Mouse (Mus musculus) cerebellum, adult 9-10 months (tissue): ENCODE results near the gene Cldn12.

Experiments
- DNase-seq: peaks from one replicate; pipeline ENCODE4 v3.0.0; 2022

The Cldn12 gene

DNA sequence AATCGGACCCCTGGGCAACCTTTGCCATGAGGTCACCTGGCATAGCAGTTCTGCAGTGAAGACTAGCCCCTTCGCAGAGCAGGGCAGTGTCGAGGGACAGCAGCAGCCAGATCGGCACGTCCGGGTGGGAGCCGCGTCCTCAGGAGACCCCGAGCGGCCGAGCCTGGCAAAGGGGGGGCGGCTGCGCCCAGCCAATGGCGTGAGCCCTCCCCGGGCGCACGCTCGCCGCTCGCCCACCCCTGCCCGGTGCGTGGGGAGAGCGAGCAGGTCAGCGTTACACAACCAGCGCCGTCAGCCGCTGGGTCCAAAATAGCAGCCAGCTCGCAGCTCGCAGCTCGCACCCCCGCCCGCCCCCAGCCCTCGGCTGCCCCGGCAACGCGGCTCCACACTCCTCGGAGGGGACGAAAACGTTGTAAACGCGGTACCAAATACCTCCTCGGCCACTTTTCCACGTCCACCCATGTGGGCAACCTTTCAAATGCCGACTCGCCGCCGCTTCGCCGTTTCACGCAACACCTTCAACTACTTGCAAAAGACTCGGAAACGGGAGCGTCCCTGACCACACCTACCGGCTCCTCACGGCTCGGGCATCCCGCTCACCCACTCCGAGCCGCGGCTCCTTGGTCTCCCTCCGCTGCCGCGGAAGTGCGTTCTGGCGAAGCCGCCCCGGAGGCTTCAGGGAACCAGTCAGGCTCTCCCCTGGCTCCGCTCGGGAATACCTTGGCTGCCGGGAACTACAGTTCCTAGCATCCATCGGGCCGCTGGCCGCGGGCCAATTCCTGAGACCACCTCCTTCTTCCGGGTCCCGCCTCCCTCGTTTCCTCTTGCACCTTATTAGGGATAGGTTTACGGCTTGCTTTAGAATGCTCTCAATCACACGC is at the start of gene Cldn12:
TSS of gene Cldn12 (minus strand) at position 763 of the 881 bp plus-strand sequence.
- peak; percentile 98 for DNase-seq

DNA sequence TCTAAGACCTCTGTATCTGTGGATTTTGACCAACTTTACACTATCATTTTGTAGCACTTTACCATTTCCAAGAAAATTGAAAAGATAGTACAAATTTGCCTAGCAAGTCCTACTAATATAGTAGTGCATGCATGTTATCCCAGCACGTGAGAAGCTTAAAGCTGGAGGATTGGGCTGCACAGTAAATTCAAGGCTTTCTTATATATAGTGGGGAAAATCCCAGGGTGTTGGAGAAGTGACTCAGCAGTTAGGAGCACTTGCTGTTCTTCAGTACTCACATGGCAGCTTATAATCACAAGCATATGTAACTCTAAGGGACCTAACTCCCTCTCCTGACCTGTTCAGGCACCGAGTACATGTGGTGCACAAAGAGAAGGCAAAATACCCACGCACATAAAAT is 47.7 kb upstream of the Cldn12 start:
- no peak for DNase-seq

DNA sequence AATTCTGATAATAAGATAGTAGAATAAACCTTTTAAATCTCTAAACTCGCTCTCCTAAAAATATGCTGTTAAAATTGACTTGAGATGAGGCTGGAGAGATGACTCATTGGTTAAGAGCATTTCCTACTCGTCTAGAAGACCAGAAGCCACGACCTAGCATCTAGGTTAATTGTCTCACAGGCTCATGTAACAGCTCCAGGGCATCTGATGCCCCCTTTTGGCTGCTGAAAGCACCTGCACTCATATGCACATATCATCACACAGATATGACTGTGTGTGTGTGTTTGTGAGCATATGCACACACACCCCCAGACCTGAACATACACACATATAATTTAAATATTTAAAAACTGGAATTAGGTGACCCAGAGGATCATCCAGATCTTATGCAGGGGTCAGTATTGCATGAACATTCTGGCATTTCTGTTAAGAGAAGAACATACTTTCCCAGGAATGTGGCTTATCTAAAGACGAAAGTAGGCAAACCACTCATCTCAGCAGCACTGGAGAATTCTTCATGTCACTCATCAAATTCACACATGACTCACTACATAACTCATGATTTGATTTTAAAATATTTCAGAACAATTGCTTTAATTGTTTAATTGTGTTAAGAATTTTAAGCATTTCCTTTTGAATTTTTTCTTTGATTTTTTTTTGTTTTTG is 46.4 kb upstream of the Cldn12 start:
- DNase-seq: no peak

DNA sequence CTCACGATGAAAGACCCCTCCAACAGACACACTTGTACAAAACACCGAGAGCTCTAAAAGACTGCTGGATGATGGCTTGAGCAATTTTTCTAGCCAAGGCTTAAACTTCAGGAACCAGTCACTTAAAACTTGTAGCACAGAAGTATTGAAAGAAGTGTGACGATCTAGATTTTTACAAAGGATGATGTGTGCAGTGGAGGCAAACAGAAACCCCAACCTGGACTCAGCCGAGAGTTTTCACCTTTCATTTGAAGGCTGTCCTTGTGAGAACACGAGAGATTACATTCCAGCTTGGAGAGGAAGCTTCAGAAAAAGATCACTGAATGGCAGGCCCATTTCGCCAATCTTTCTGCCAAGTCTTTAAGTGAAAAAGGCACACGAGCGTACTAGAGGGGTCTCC is 45.0 kb upstream of the Cldn12 start:
- DNase-seq: no peak

DNA sequence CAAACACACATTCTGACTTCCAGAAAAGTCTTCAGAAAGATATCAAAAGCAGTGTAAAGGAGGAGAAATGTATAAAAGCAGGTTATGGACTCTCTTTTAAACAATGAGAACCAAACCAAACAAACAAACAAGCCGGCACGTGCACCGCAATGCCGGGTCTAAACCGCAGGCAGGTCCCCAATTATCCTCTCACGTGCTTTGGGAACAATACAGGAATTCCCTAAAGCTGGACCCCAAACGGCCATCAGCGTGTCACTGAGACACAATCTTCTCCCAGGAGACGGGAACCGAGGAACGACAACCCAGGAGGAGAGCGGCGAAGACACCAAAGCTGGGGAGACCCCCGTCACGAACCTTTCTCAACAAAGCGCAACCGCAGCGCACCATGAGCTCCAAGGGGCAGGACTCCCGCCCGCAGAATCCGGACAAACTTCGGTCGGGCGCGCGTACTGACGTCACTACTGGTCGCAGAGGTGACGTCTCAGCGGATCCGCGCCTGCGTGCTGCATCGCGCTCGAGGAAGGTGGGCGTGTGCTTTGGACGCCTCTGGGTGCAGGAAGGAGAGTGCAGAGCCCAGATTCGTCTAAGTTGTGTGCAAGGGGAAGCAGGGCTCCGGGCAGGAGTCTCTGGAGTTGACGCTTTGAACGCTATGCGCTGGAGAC is 44.5 kb upstream of the Cldn12 start, which contains the start of gene Gtpbp10:
TSS of gene Gtpbp10 (minus strand) at position 460 of the 662 bp plus-strand sequence.
- DNase-seq: peak; percentile 87

DNA sequence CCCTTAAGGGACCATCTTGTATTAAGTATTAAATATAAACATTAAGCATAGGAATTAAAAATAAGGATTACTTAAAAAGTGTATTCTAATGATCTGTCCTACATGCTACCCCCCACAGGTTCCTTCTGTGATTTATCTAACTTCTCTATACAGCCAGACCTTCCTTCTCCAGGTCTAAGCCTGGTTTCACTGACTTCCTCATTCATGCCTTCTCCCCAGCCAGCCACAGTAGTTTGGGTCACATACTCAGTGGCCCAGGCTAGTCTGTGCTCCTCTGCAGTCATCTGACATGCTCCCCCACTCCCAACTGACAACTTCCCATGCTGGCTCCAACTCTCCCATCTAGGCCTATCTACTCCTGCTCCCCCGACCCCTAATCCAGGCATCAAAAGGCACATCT is 36.4 kb upstream of the Cldn12 start:
- DNase-seq: no peak

DNA sequence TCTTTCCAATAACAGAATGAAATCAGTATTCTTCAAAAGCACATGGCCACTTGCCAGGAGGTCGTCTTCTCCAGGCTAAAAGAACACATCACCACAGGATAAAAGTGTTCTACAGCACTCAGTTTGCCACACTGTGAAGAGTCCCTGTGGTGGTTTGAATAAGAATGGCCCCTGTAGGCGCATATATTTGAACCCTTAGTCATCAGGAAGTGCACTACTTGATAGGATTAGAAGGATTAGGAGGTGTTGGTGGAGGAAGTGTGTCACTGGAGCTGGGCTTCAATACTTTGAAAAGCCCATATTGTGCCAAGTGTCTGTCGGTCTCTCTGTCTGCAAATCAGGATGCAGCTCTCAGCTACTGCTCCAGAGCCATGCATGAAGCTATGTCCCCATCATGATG is 25.6 kb upstream of the Cldn12 start:
- no peak for DNase-seq

DNA sequence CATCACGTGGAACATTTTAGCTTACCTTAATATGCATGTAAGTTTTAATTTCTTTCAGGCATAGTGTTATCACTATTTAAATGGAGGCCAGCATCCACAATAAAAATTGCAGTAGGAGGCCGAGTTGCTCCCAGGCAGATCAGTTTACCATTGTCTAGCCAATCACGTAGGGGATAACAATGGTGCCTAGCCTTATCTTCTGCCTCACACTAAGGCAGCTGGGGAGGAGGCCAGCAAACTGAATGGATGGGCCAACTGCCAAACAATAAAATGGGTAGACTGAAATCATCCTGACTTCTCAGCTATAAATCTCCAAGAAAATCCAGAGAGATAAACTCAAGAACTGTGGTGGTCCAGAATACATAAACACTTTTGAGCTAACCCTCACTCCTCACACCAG is 25.0 kb upstream of the Cldn12 start:
- DNase-seq: no peak

DNA sequence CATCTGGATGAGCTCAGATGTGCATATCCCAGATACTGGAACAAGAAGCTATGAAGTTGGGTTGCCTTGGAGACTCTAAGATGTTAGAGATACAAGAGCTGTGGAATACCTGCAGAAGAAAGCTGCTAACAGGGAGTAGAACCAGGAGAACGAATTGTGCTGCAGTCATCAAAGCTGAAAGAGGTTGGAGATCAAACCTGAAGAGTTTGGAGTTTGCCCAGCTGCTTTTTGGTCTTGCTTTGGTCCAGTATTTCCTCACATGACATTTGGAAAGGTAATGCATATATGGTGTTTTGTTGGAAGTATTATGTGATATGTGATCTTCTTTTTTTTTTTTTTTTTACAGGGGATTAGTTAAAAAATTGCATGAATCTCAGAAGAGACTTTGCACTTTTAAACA is 21.4 kb upstream of the Cldn12 start:
- no peak for DNase-seq

DNA sequence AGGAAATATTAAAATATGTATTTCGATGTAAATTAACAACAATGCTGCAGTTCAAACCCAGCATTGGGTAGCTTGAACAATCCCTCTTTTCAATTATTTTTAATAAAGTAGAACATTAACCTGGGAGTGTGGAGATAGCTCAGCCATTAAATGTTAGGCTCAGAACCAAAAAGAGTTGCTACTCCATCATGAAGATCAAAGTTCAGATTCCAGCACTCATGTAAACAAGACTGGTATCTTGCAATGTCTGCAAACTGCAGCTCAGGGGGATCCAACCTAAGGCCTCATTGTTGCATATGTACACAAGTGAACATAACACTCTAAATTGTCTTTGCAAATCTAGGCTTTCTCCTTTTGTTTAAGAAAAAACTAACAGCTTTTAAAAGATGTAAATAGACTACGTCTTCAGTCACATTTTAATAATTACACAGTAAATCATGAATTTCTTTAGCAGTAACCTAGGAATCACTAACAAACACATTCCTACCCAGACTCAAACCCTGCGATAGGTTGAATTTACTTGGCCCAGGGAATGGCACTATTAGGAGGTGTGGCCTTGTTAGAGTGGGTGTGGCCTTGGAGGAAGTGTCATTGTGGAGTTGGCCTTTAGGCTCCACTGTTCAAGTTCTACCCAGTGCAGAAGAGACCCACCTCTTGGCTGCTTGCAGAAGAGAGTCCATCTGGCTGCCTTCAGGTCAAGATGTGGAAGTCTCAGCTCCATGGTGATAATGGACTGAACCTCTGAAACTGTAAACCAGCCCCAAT is 19.1 kb upstream of the Cldn12 start:
- no peak for DNase-seq

DNA sequence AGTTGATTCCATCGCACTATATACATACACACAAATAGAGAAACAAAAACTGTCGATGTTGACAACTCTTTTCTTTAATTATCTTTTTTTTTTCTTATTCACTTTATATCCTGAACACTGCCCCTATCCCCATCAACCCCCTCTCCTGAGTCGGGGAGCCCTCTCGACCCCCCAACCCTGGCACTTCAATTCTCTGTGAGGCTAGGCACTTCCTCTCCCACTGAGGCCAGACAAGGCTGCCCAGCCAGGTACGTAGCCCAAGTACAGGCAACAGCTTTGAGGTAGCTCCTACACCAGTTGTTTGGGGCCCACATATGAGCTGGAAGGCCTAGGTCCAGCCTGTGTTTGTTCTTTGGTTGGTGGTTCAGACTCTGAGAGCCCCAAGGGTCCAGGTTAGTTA is 653 bp upstream of the Cldn12 start:
- DNase-seq: peak; percentile 52

DNA sequence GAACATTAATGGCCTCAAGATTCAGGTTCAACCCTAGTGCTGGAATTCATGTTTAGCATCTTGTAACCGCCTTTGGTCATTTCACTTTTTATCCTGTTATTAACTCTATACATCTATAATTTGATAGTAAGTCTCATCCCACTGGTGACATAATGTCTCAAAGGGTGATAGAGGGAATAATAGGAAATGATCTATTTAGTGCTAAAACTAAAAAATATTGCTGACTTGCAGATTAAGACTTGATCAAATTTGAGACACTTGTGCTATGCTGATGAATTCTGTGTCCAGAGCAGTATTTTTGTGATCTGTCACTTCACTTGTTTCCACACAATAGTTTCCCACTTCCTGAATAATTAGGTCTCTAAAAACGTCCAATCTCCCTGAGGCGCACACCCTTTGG is 3.4 kb downstream of the Cldn12 start:
- no peak for DNase-seq

DNA sequence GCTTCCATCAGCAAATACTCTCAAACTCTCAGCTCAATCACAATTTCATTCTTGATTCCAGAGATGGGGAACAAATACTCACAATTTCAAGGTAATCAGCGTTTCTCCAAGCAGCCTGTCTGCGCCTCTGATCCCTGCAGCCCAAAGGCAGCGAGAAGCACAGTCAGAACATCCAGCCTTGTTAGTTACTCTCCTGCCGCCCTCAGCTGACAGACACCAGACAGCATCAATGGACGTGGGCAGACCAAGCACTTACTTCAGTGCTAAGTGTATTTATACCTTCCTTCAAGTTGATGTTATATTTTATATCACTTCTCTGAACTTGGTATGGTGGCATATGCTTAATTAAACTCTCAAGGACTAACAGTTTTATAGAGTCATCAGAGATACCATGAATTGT is 3.8 kb downstream of the Cldn12 start:
- DNase-seq: no peak

DNA sequence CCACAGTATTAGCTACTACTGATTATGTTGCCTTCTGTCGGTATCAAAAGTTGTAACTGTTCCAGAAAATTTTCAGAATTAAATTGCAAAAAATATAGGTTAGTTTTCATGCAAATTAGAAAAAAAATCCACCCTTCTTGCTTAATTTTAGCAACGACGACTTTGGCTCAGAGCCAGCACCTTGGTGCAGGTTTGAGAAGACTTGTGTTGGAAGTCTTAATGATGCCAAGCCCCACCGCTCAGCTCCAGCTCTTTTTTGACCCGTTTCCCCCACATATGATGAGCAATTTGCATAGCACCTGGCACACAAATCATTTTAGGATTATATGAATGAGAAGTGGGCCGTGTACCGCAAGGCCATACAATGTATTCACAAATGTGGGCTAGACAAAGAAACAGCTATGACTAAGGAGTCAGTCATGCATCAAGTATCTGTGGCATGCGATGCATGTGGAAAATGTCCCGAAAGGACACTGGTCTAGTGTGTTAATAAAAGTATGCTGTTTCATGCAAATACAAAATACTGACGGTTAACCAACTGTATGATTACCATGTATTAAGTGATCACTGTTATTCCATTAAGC is 4.4 kb downstream of the Cldn12 start:
- DNase-seq: peak; percentile 52

DNA sequence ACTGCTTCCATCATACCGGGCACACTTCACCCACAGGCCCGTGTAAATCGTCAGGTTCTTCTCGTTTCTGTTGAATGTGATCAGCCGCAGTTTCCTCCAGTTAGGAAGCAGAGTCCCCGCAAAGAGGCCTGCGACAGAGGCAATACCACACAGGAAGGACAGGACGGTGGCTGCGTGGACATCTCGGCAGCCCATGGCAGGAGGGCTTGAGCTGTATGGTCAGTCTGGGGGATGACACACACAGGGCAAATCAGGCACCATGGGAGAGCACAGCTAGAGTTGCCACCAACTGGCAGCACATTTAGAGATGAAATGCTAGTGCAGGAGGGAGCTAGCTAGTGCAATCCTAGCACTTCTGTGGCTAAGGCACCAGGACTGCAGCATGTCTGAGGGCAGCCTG is 6.5 kb downstream of the Cldn12 start:
- DNase-seq: no peak

DNA sequence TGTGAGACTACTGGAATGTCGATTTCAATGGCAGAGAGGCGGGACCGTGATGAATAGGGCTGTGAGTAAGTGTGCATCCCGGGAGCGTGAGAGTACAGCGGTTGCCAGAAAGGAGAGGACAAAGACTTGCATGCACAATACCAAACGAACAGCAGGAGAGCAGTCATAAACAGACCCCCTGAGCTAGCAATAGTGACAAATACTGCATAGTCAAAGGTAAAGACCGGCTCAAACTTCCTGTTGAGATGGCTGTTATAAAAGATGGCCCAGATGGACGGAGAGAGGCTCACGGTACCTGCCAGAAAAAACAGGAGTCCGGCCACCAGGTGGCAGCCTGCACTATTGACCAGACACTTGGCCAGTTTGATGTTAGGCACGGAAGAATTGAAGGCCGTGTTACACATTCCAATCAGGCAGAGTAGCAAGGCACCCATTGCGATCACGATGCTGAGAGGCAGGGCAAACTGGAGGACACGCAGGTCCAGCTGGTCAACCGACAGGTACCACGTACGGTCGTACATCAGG is 7.0 kb downstream of the Cldn12 start:
- DNase-seq: peak; percentile 92

DNA sequence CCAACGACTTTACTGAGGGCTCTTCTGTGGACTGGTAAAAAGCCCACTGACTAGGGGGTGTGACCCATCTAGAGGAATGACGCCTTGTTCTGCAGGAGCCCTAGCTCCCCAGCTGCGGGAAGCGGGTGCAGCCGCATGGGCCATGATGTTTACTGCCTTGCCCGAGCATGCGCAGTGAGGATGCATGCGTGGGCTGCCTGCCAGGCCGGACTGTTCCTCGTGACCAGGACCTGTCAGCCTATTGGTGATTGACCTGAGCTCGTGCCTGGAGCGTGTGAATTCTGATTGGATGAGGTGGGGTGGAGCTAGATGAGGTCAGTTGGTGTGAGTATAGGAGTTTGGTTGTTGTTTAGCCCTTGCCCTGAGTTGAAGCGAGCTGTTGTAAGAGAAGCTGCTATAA is 10.3 kb downstream of the Cldn12 start:
- DNase-seq: no peak

DNA sequence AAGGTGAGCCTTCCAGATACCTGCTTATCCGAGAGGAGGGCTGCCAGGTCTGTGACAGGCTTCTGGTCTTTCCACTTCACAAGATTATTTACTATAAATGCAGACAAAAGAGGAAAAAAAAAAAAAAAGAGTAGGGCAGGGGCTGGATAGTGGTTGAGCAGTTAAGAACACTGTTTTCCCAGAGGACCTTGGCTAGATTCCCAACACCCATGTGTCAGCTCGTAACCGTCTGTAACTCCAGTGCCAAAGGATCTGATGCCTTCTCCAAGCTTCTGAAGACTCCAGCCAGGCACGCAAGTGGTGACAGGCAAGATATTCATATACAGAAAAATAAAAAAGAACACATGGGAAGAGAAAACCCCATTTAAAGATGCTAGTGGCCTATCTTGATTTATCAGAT is 11.4 kb downstream of the Cldn12 start:
- DNase-seq: no peak

DNA sequence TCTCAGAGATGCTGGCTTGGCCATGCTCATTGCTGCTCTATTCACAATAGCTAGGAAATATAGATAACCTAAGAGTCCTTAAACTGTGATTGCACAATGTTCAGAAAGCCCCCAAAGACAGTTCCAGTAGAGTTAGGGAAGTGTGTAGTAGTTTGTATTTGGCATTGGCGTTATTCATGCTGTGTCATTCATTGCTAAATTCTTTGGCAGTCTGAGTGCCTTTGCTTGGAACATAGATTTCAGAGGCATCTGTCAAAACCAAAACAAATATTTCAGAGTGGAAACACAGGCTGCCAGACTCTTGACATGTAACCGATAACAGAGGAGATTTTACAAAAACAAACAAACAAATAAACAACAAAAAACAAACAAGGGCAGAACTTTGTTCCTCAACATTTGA is 13.2 kb downstream of the Cldn12 start:
- DNase-seq: no peak

DNA sequence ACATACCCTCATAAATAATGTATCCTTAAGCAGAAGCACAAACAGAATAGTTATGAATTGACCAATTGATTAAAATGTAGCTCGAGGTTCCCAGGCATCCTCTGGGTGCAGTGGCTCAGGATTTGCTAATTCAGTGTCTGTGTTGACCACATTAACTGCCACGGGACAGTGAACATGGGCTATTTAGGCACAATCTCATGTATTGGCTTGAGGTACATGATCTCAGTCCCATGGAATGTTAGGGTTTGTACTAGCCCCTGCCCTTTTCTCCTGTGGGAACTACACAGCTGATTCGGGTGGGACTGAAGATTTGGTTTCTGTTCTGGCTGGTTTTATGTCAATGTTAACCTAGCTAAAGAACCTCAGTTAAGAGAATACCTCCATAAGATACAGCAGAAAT is 18.4 kb downstream of the Cldn12 start:
- DNase-seq: no peak

DNA sequence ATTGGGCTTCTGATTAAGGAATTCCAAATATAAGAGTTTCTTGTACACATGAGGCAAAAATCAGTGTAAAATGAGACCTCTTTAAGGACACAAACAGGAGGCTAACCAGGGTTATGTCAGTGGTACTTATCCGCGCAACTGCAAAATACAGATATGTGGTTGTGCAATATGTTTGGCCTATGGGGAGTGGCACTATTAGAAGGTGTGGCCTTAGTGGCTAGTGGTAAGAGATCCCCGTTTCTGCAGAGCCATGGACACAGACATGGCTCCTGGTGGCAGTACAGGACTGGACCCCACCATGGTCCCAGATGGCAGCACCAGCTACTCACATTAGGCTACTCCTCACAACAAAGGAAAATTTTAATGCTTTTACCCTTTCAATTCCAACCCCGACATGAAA is 19.7 kb downstream of the Cldn12 start:
- DNase-seq: no peak

DNA sequence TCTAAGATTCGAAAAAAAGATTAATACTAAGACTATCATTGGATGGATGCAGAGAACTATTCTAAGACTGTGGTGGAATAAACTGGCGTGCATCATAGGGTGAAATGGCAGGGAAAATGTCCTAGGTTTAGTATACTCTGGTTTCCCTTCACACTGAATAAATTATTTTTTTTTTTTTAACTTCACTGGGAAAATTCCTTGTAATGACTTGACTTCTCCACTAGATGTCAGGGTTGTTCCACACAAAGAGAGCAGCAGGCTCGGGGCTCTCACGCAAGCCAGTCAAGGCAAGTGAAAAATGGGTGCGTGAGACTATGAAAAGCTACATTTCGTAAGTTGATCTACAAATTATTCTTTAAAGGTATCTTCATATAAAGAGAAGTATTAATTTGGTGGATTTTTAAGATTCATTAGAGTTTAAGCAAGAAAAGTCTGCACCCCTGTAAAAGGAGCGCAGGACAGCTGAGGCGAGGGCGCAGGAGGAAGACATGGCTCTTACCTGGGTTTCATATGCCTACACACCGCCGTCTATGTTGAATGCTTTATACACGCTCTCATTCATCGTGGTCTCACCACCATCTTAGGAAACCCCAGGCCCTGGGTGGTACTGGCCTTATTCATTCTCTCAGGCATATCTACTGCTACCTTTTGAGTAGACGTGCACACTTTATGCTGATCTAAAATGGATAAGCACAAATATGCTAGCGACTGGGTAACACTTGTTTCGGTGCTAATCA is 20.3 kb downstream of the Cldn12 start:
- peak; percentile 69 for DNase-seq
